ENCODE assay signal across 7 mouse cellular contexts in genomic region chr8:119424740-119425139, GRCm38 (mm10). TPM values are rescaled to one million over a fixed set of nuclear protein-coding genes. Genes with fewer than 3 reads are reported as not detected.
DNase-seq lines count a peak whose midpoint lies in the region; ATAC-seq and TF ChIP-seq lines count a peak whose summit lies in the region.

No protein-coding gene starts in this region.

- TF ChIP-seq CTCF in layer of hippocampus, adult 2 months (conservative IDR thresholded peaks at IDR 0.05): no peak

- no peaks in the 10 kb centered on the region for H3K9me3 ChIP-seq in embryonic facial prominence, embryonic 15.5 days (replicated peaks)

- 70% methylated on average over 10 of the region's 10 CpGs for WGBS in embryonic facial prominence, embryonic 15.5 days

- peak overlapping the region; percentile 65; the same call in 1 of the 2 replicates for H3K27ac ChIP-seq in layer of hippocampus, adult 2 months
- H3K27ac ChIP-seq in embryonic facial prominence, embryonic 15.5 days (replicated peaks): peak overlapping the region; percentile 40; the same call in 1 of the 2 replicates

- no peak for DNase-seq in layer of hippocampus, adult 2 months (ENCODE audit: low spot score in 2 of 2)
- no peak for DNase-seq in layer of hippocampus, postnatal 25 days (ENCODE audit: extremely low spot score in 1 of 2, low spot score in 1 of 2)
- DNase-seq in kidney, postnatal 25 days: peak; percentile 32 to 62
- DNase-seq in frontal cortex, postnatal 14 days (ENCODE audit: low spot score in 2 of 2): no peak
- DNase-seq in cerebellum, adult 9-11 months: no peak

- H3K36me3 ChIP-seq in embryonic facial prominence, embryonic 15.5 days: no peaks in the 10 kb centered on the region

- no peak overlapping the region for H3K4me2 ChIP-seq in embryonic facial prominence, embryonic 15.5 days (replicated peaks)

- no peak overlapping the region for H3K9ac ChIP-seq in embryonic facial prominence, embryonic 15.5 days

- no peak for ATAC-seq in embryonic facial prominence, embryonic 15.5 days (ENCODE audit: insufficient number of reproducible peaks, low FRiP score, low TSS enrichment, low read depth)
- ATAC-seq in neutrophil, adult 5-6 weeks (ENCODE audit: extremely low read depth, insufficient number of reproducible peaks, low FRiP score, poor library complexity, severe bottlenecking): peak; percentile 30

- no peak overlapping the region for H3K4me3 ChIP-seq in layer of hippocampus, adult 2 months
- H3K4me3 ChIP-seq in embryonic facial prominence, embryonic 15.5 days (replicated peaks): no peak overlapping the region

- no peaks in the 10 kb centered on the region for H3K27me3 ChIP-seq in embryonic facial prominence, embryonic 15.5 days

- peaks cover 51% of the 10 kb centered on the region for H3K4me1 ChIP-seq in embryonic facial prominence, embryonic 15.5 days

RNA-seq across cellular contexts. Expression of gene Osgin1, which starts 9.2 kb away (rescaled TPM):
- 1 to 10 TPM in 1 of 2 experiments, under 1 TPM in 1; 0.18 to 1.3 TPM for total RNA-seq in layer of hippocampus, adult 2 months (2021)
- under 1 TPM; 0.42 to 0.49 TPM for total RNA-seq in layer of hippocampus, postnatal 25 days (2021)
- 2.1 and 3.0 TPM in 2 replicates for polyA plus RNA-seq in embryonic facial prominence, embryonic 15.5 days (2015; fragmentation: Nextera tagmentation; extraction: Ambion mirVana)
- 33.6 and 37.2 TPM in 2 replicates for total RNA-seq in neutrophil, adult 5-6 weeks (2017)

RNA-seq across cellular contexts. Expression of gene Necab2, which starts 21.8 kb away (rescaled TPM):
- total RNA-seq in layer of hippocampus, adult 2 months (2021): 100 to 1,000 TPM in 1 of 2 experiments, 10 to 100 TPM in 1; 99.0 to 104 TPM
- 100 to 1,000 TPM; 101 to 115 TPM for total RNA-seq in layer of hippocampus, postnatal 25 days (2021)
- 2.5 and 4.7 TPM in 2 replicates for polyA plus RNA-seq in embryonic facial prominence, embryonic 15.5 days (2015; fragmentation: Nextera tagmentation; extraction: Ambion mirVana)
- not detected in 2 replicates for total RNA-seq in neutrophil, adult 5-6 weeks (2017)

RNA-seq across cellular contexts. Expression of gene Mlycd, which starts 30.1 kb away (rescaled TPM):
- total RNA-seq in layer of hippocampus, adult 2 months (2021): 10 to 100 TPM; 29.1 to 30.8 TPM
- total RNA-seq in layer of hippocampus, postnatal 25 days (2021): 10 to 100 TPM; 28.7 to 30.0 TPM
- polyA plus RNA-seq in embryonic facial prominence, embryonic 15.5 days (2015; fragmentation: Nextera tagmentation; extraction: Ambion mirVana): 15.3 and 15.5 TPM in 2 replicates
- total RNA-seq in neutrophil, adult 5-6 weeks (2017): 10.9 and 11.8 TPM in 2 replicates

Comparison
In these comparisons a context has a peak if more than half of its experiments do, and no peak if none do; other contexts are left out.
1. DNase-seq: peak in kidney, postnatal 25 days (2 of 2); none in layer of hippocampus, adult 2 months (0 of 2), layer of hippocampus, postnatal 25 days (0 of 2), frontal cortex, postnatal 14 days (0 of 2) and cerebellum, adult 9-11 months (single experiment).
2. RNA of gene Osgin1, which starts 9.2 kb away (total RNA-seq): 33.6 to 37.2 TPM in neutrophil, adult 5-6 weeks; 0.18 to 1.3 TPM in layer of hippocampus, adult 2 months and 0.42 to 0.49 TPM in layer of hippocampus, postnatal 25 days; every median in the first group is over 10 times any median in the second.
3. RNA of gene Necab2, which starts 21.8 kb away (total RNA-seq): 101 to 115 TPM in layer of hippocampus, postnatal 25 days and 99.0 to 104 TPM in layer of hippocampus, adult 2 months; not detected in neutrophil, adult 5-6 weeks; every median in the first group is over 10 times any median in the second.